Mouse (Mus musculus) skeletal muscle tissue, adult 2 months (tissue): ENCODE measurements around the gene Rnase4.
A peak's percentile ranks its signal among the peaks of the same experiment; 100 is the strongest.

Source experiments
- DNase-seq: peaks from one replicate; pipeline ENCODE4 v3.0.0-alpha.2; 2012; ENCODE audit warnings: low read depth, low spot score

The Rnase4 gene

DNA sequence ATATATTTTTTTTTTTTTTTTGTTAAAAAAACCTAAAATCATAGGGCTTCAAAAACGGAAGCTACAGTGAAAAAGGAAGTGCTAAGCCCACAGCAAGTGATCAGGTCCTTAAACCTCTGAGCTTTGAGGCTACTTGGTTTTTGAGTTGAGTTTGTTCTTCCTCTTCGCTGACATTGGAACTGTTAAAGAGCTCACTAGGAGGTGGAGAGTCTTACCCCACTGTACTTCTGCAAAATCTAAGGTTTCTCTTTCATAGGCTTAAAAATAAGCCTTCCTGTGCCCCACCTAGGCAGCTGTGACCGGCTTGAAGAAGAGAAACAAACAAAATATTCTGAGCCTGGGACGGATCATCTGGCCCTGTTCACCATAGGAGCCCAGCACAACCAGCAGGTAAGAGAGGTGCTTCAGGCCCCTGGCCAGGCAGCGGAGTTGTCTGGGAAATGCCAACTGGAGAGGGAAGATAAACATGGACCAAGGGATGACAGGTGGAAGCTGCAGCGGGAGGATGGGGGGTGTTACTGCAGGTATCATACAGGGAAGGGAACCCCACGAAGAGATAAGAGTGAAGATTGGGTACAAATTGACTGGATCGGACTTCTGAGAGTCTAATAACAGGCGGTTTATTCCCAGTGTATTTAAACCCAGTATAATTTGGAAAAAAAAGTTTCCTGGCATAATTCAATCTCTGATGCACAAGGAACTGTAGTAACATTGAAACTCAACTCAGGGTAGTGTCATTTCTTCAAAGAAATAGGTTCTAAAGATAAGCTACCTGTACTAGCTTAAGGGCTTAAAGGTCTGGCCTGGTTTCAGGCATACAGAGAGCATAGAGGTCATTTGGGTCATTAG lies 38.1 kb downstream of the Rnase4 start:
- peak; percentile 25 for DNase-seq

DNA sequence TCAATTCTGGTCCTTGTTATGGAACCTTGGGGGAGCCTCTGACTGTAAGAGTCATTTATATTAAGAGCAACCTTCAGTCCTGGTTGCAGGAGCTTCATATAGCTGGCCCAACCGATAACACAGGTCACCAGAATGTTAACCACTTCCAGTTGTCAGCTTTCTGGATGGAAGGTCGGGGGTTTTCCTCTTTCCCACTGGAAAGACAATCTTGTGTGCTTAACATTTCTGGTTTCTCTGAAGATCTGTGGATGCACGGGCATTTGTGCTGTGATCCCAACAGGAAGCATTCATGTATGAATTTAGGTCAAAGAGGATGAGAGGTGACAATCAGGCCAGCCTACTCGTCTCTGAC lies 38.7 kb downstream of the Rnase4 start:
- DNase-seq, result no peak

DNA sequence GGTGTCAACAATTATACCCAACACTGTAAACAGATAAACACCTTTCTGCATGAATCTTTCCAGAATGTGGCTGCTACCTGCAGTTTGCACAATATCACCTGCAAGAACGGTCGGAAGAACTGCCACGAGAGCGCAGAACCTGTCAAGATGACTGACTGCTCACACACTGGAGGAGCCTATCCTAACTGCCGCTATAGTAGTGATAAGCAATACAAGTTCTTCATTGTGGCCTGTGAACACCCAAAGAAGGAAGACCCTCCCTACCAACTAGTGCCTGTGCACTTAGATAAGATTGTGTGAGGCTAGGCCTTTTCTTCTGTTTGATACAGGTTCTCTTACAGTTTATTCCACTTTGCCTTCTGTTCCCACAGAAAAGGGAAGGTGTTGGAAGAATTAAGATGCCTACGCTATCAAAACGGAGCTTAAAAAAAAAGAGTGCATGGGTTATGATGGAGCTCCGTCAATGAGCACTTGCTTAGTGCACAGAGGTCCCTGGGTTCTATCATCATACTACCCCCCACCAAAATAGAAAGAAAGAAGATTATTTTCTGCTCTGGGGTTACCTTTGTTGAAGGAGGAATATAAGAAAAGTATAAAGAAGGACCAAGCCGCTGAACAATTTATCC lies 39.6 kb downstream of the Rnase4 start:
- no peak for DNase-seq

DNA sequence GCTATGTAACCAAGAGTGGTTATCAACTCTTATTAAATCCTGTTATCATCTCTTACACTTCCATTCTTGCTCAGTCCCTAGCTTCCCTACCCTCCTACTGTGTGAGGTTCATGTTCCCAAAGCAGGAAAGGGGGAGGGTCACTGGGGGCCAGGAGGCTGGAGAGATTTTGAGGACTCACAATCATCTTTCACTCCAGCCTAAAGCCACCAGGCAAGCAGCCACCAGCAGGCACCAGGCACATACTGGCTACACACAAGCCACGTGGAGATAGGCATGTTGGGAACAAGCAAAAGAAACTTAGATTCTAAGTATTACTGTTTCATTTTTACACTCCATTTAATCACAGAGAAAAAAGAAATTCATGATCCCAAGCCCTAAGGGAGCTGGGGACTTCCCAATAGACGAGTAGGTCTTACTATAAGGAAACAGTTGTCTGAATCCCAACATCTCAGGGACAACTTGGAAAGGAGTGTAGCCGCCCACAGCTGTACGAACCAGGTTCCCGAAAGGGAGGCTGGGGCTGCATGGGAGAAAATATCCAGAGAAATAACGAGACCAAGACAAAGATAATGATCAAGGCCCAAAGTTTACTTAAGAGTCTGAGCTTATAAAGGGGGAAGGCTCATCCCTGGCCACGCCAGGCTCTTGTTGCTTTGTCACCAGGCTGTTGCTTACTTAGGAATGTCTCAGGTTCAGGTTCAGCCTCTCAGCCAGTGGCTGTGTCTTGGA lies 40.4 kb downstream of the Rnase4 start:
- DNase-seq, result no peak

DNA sequence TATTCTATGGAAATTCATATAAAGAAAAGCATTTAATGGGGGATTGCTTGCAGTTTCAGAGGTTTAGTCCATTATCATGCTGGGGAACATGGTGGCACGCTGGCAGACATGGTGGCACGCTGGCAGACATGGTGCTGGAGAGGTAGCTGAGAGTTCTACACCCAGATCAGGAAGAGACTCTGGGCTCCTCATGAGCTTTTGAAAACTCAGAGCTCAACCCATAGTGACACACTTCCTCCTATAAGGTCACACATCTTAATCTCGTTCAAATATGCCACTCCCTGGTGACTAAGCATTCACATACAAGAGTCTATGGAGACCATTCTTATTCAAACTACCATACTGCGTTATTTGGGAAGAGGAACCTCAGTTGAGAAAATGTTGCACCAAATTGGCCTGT lies 41.5 kb downstream of the Rnase4 start:
- DNase-seq, result no peak

DNA sequence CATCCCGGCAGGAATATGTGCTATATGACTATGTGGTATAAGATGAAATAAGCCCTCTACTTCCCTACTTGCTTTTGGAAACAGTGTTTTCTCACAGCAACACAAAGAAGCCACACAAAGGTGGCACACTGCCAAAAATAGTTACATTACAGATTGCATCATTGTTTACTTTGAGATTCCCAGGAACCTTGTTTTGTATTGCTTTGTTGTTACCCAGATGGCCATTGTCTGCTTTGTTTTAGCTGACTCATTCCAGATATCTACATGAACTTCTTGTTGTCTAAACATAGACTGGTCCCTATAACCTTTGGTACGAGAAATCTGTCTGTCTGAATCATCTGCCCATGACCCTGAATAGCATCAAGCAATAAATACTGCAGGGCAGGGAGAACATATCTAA lies 49.5 kb downstream of the Rnase4 start:
- no peak for DNase-seq

DNA sequence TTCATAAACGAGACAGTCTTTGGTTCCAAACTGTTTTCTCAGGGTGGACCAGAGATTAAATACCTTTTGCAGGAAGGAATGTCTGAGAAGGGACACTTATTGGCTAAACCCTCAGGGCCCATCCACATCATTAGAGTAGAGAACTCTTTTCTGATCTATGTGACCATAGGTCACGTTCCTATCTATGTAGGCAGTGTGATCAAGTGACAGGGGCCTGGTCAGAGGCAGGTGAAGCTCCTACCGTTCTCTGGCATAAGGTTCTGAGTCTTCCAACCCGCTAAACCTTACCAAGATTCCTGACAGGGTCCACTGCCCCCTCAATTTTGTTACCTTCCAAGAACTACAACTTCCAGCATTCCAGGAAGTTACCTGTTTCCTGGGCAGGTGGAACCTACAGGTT lies 51.2 kb downstream of the Rnase4 start:
- no peak for DNase-seq

DNA sequence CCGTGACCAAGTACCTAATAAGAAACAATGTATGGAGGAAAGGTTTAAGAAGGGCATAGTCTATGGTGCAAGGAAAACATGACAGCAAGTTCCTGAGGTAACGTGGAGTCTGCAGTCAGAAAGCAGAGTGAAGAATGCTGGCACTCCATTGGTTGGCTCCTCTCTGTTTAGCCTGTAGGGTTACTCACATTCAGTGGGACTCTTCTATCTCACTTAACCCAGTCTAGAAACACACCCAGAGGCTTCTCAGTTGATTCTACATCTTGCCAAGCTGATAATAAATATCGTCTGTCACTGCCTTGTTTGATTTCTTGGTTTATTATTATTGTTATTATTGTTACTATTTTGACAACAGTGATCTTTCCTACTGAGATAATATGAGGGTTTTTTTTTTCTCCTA lies 51.7 kb downstream of the Rnase4 start:
- DNase-seq, result no peak

DNA sequence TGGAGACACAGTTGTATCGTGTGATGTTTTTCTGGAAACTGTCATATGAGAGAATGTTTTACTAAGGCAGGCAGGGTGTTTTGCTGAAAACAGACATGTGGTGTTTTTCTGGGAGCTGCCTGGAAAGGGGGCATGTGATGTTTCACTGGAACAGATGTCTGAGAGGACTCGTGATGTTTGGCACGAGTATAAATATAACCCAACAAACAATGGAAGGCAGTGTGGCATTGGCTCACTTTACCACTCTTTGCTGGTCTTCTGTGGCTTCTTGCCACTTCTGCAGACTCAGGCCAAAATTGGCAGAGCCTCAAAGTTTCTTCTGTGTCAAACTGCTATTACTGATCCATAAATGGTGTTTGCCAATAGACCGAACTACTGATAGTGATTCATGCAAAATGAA lies 52.4 kb downstream of the Rnase4 start:
- no peak for DNase-seq

DNA sequence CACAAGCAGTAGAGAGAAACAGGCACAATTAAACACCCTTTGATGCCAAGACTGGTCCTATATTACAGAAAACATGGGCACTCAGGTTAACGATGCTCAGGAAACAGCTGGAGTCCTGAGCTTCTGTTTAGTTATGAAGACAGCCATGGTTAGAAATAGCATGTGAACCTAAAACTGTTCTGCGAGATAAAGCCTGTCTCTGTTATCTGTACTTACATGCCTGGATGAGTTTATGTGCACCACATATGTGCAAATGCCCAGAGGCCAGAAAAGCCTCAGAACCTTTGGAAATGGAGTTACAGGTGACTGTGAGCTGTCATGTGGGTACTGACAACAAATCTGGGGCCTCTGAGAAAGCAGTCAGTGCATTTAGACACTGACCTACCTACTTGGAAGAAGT lies 53.1 kb downstream of the Rnase4 start:
- no peak for DNase-seq

DNA sequence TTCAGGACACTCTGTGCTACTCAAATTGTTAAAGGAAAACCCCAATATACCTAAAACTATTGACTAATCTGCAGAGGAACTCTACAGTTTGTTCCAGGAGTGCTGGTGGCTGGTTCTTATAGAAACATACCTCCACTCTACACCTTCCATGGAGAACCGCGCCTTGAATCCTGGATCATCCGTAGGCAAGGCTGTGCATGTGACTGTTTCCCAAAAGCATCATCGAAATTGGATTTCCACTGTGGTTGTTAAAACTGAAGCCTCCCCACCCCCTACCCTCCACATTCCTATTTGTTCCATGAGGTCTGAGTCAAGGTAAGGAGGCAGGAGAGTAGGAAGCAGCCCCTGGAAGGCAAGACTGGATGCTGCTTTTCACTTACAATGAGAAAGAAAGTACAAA lies 53.6 kb downstream of the Rnase4 start:
- no peak for DNase-seq

DNA sequence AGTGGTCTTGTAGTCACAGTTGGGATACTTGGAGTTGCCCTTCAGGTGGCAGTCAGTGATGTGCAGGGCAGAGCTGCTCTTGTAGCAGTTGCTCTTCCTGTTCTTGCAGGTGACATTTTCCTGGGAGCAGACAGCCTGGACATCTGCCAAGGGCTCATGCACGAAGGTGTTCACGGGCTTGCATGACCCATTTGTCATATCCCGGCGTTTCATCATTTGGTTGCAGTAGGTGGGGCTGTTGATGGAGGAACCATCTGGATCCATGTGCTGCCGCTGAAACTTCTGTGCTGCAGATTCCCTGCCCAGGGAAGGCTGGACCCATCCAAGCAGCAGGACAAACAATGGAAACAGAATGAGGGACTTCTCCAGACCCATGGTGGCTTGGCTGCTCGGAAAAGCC lies 54.6 kb downstream of the Rnase4 start:
- DNase-seq, result no peak

DNA sequence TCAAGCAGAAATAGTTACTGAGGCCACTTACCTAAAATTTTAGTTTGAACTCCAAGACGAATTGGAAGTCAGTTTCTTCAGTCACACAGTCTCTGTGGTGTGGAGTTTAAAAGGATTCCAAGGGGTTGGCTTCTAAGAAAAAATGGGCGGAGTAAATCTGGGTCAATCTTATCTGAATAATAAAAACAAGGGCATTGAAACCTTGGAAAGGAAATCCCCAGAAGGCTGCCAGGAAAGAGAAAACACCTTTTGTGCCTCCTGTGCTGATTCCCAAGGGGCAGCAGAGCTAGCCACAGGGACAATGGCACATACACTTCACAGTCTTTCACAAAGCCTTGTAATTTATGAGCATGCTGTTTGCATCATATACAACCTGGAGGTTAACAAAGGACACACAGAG lies 55.8 kb downstream of the Rnase4 start, which contains the start of gene Rnase1:
Rnase1 (minus strand) TSS at position 101 of the 400 bp plus-strand sequence.
- no peak for DNase-seq

DNA sequence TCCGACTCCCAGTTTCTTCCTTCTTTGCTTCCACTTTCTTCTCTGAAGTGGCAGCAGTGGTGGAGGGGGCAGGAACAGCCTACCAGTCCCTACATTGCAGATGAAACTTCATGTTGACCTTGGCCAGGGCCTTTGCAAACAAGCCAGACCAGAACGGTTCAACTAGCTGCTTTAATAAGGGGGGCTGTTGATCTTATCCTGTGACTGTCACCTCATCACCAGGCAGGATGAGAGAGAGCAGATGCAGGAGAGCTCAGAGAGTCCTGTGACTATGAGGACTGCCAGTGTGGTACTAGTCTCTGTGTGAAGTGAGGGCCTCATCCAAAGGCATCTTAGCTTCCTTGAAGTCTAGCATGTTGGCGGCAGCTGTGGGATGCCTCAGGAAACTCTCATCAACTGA lies 57.1 kb downstream of the Rnase4 start:
- DNase-seq, result no peak

DNA sequence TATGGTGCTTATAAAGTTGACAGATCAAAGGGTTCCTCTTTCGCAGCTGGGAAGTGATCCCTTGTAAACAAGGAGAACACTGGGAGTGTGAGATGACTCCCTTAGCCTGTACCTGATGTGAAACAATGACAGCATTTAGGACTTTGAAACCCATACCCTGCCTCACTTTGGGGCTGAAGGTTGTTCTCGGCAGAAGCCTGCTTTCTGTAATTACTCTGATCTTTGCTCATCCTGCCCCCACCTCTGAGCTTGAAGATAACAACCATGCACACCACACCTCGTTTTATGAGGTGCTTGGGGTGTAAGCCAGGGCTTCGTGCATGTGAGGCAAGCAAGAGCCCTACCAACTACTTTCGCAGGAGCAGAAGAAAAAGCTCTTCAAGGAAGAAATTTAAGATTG lies 58.3 kb downstream of the Rnase4 start:
- no peak for DNase-seq

DNA sequence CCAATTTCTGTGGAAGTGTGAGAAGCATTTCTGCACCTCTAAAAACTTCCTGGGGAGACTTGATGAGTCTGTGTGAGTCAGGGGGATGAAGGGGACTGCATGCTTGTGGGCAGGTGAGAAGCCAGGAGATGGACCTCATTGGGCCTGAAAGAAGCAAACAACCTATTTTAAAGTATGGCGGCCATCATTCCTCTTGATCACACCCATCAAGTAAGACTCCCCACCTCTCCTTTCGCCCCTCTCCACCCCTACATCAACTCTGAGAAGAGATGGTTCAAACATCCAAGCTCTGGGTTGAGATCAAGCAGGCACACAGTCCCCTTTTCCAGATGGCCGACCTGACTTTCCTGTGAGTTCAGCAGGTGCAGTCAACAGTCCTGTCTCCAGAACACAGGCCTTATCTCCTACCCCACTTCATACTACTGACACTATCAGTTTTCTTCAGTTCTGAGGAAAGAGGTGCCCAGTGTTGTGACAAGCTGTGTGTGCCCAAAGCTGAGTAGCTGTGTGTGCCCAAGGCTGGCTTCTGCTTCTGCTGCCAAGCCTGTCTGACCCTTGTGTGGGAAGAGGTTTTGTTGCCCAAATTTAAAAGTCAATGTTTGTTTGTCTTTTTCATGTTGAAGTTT lies 59.4 kb downstream of the Rnase4 start:
- DNase-seq, result no peak

DNA sequence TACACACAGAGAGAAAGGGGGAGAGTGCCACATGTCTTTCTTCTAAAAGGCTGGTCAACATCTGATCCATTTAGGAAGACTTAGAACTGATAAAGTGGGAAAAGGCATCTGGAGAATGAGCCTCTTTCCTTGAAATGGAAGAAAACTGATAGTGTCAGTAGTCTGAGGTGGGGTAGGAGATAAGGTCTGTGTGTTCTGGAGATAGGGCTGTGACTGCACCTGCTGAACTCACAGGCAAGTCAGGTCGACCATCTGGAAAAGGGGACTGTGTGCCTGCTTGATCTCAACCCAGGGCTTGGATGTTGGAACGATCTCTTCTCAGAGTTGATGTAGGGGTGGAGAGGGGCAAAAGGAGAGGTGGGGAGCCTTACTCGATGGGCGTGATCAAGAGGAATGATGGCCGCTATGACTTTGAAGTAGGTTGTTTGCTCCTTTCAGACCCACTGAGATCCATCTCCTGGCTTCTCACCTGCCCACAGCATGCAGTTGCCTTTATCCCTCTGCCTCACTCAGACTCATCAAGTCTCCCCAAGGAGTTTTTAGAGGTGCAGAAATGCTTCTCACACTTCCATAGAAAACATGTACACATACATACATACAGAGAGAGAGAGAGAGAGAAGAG lies 61.5 kb downstream of the Rnase4 start:
- no peak for DNase-seq
